Mouse (Mus musculus) hindbrain, embryonic 16.5 days (tissue): ENCODE data around the gene Jakmip3. TPM values are rescaled to one million over a fixed set of nuclear protein-coding genes. Genes with fewer than 3 reads are reported as not detected.

Experiments used
- ATAC-seq: fragments of 200-750 bp; cut with Nextera tagmentation; 2 replicates; pipeline ENCODE4 v1.8.0; 2017; ENCODE audit warnings: moderate TSS enrichment, moderate library complexity
- H3K27ac ChIP-seq: fragments of 300-500 bp; sonication (generic); 2 replicates; pipeline ENCODE4 v1.5.1; 2014; ENCODE audit warnings: low read depth, mild to moderate bottlenecking, control low read depth, low read length, moderate library complexity
- H3K27me3 ChIP-seq: fragments of 300-500 bp; sonication (generic); replicated peaks from 2 replicates; pipeline ENCODE4 v1.6.1; 2014; ENCODE audit warnings: low read length; ENCODE audit not compliant: control insufficient read depth, insufficient read depth
- H3K36me3 ChIP-seq: fragments of 300-500 bp; sonication (generic); 2 replicates; pipeline ENCODE4 v1.6.1; 2014; ENCODE audit warnings: mild to moderate bottlenecking, low read length, moderate library complexity, mixed read lengths; ENCODE audit not compliant: control insufficient read depth, insufficient read depth
- H3K4me1 ChIP-seq: fragments of 300-500 bp; sonication (generic); 2 replicates; pipeline ENCODE4 v1.6.1; 2014; ENCODE audit warnings: low read depth, low read length; ENCODE audit not compliant: control insufficient read depth, insufficient read depth
- H3K4me2 ChIP-seq: fragments of 300-500 bp; sonication (generic); 2 replicates; pipeline ENCODE4 v1.6.1; 2014; ENCODE audit warnings: mild to moderate bottlenecking, low read length, control low read depth, moderate library complexity
- H3K4me3 ChIP-seq: fragments of 300-500 bp; sonication (generic); 2 replicates; pipeline ENCODE4 v1.5.1; 2014; ENCODE audit warnings: mild to moderate bottlenecking, low read length, control low read depth, moderate library complexity
- H3K9ac ChIP-seq: fragments of 300-500 bp; sonication (generic); 2 replicates; pipeline ENCODE4 v1.6.1; 2014; ENCODE audit warnings: low read depth, mild to moderate bottlenecking, control low read depth, low read length, moderate library complexity
- H3K9me3 ChIP-seq: fragments of 300-500 bp; sonication (generic); 2 replicates; pipeline ENCODE4 v1.6.1; 2014; ENCODE audit warnings: mild to moderate bottlenecking, low read length, moderate library complexity; ENCODE audit not compliant: control insufficient read depth
- WGBS: fragments of 180-500 bp; shearing (Covaris S2); extraction: QIAGEN DNeasy Blood & Tissue Kit; methylation state at CpG from one replicate; pipeline ENCODE4 v1.1.7; 2014; 5-methylcytosine and 5-hydroxymethylcytosine counted together
- polyA plus RNA-seq: library from polyadenylated mRNA; unstranded; fragments of >200 nt; fragmentation: Nextera tagmentation; extraction: Ambion mirVana; gene quantifications from 2 replicates; pipeline ENCODE4 v1.2.1, GENCODE M21; 2015

The Jakmip3 gene
- polyA plus RNA-seq, 1 experiment from 2014 or later, result 12.5 TPM

DNA sequence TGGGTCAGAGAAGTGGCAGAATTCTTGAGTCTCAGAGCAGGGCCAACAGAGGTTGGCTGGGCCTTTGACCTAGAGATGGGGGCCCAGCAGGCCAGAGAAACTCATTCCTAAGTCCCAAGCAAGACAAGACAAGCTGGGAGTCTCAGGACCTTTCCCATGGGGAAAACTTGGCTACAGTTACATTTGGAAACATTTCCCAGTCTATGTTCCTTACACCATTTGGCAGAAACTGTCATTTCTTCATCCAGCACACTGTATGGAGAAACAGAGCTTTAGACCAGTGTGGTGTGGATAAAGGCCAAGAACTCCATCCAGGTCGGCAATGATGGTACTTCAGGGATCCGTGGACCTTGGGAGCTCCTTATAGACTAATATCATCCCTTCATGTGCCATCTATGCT, 71.1 kb downstream of the Jakmip3 start:
- WGBS, result 91% methylated on average over 2 of the region's 2 CpGs
- Histone ChIP-seq H3K4me3 (no peak overlapping the region), H3K36me3 (peaks cover 2% of the 10 kb centered on the region; the same call in 1 of the 2 replicates), H3K27ac (no peak overlapping the region), H3K9ac (no peak overlapping the region), H3K27me3 (no peaks in the 10 kb centered on the region), H3K4me2 (no peak overlapping the region), H3K9me3 (no peaks in the 10 kb centered on the region), H3K4me1 (no peaks in the 10 kb centered on the region; the same call in 1 of the 2 replicates)
- ATAC-seq, result no peak

DNA sequence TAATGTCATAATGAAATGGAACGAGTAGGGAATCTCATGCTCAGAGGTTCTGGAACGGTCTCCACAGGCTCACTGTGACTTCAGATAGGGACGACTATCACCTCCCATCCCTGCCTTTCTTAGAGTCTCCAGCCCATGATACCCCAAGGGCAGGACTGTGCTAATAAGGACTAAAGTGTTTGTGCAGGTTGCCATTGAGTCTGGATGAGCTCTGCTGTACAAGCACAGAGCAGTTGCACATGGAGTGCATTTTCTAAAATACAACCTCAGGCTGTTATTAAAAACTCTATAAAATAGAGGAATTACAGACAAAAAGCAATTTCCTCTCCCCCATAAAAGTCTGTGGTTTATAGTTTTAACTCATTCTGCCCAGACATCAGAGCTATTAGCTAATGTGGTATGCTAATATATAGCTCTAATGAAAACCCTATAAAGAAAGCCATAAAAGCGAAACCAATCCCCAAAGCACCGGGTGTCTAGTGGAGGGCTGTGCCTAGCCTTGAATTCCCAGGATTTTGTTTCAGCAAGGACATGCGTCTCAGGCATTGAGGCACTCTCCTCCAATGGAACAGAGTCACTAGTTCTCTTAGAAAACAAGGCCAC, 72.3 kb downstream of the Jakmip3 start:
- ATAC-seq, result no peak
- 65% methylated on average over 6 of the region's 6 CpGs for WGBS
- Histone ChIP-seq H3K9ac (no peak overlapping the region), H3K4me3 (no peak overlapping the region), H3K27ac (no peak overlapping the region), H3K4me1 (peaks cover 6% of the 10 kb centered on the region), H3K36me3 (peaks cover under 1% of the 10 kb centered on the region; the same call in 1 of the 2 replicates), H3K27me3 (no peaks in the 10 kb centered on the region), H3K9me3 (no peaks in the 10 kb centered on the region), H3K4me2 (no peak overlapping the region)

DNA sequence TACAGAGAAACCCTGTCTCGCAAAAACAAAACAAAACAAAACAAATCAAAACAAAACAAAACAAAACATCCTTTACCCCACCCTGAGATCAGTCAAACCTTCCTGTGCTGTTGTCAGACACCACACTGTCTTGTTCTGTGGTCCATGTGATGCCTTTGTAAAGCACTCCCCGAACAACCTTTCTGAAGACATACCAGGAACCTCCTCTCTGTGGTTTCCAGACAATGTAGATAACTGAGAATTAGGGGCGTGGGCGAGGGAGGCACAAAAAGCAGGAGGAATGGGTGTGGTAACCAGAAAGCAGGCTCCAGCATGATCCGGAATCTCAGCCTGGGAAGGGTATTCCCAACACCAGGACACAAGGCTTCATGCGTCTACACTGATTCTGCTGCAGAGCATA, 74.6 kb downstream of the Jakmip3 start:
- Histone ChIP-seq H3K4me3 (no peak overlapping the region), H3K4me2 (no peak overlapping the region), H3K4me1 (peaks cover 6% of the 10 kb centered on the region), H3K9ac (no peak overlapping the region), H3K36me3 (0 out of 2 replicates have a peak, but pooled peaks cover under 1% of the 10 kb centered on the region), H3K27me3 (no peaks in the 10 kb centered on the region), H3K9me3 (no peaks in the 10 kb centered on the region), H3K27ac (no peak overlapping the region)
- 76% methylated on average over 6 of the region's 6 CpGs for WGBS
- no peak for ATAC-seq

DNA sequence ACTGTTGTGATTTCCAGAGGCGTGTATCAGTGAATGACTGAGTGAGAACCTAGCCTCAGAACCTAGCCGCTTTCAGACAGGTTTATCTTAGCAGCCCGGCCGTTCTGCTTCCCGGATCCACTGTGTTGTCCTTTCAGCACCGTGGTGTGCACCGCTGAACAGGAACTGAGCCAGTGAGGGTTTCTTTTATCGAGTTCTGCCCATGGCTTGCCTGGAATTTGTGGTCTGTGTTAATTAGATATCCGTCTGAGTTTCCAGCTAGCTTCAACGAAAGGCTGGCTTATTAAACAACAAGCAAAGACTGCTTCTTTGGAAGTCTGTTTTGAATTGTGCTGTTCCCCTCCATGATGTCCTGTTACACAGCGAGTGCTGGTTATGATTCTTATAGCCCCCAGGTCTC, 75.8 kb downstream of the Jakmip3 start:
- Histone ChIP-seq H3K27ac (no peak overlapping the region), H3K36me3 (0 out of 2 replicates have a peak, but pooled peaks cover 3% of the 10 kb centered on the region), H3K27me3 (no peaks in the 10 kb centered on the region), H3K4me2 (no peak overlapping the region), H3K4me3 (no peak overlapping the region), H3K9ac (no peak overlapping the region), H3K4me1 (peaks cover 6% of the 10 kb centered on the region), H3K9me3 (no peaks in the 10 kb centered on the region)
- WGBS, result 49% methylated on average over 11 of the region's 11 CpGs
- ATAC-seq, result no peak

DNA sequence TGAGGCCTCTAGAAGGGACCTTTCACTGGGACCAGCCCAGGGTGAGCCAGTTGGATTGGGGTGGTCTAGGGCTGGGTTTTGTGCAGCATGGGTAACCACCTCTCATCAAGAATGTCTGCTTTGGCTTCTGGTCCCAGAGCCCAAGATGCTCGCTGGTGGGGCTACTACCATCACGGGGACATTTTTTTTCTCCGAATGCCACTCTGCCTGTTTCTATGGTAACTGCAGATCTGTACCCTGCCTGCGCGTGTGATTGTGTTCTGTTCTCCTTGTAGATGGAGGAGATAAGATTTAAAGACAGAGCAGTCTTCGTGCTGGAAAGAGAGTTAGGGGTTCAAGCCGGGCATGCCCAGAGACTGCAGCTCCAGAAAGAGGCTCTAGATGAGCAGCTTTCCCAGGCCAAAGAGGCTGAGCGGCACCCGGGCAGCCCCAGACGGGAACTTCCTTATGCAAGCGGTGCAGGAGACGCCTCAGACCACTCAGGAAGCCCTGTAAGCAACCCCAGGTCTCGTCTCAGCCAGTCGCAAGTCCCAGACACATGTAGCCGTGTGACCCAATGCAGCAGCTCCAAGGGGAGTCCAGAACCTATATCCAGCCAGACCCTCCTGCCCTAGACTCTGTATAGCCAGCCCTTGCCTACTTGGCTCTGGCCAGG, 76.8 kb downstream of the Jakmip3 start:
- Histone ChIP-seq H3K36me3 (0 out of 2 replicates have a peak, but pooled peaks cover 3% of the 10 kb centered on the region), H3K4me1 (peaks cover 6% of the 10 kb centered on the region), H3K27me3 (no peaks in the 10 kb centered on the region), H3K9me3 (no peaks in the 10 kb centered on the region), H3K4me2 (no peak overlapping the region), H3K9ac (no peak overlapping the region), H3K4me3 (no peak overlapping the region), H3K27ac (no peak overlapping the region)
- peak; percentile 41; the same call in 1 of the 2 replicates for ATAC-seq
- 60% methylated on average over 15 of the region's 15 CpGs for WGBS

DNA sequence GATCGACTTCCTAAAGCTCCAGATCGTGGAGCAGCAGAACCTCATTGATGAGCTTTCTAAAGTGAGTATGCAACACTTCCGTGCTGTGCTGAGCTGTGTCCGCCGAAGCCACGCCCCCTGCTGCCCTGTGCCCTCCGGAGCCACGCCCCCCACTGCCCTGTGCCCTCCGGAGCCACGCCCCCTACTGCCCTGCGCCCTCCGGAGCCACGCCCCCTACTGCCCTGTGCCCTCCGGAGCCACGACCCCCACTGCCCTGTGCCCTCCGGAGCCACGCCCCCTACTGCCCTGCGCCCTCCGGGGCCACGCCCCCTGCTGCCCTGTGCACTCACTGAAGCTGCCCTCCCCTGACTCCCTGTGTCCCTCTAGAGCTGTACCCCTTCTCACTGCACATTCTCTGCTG, 80.4 kb downstream of the Jakmip3 start:
- Histone ChIP-seq H3K4me3 (no peak overlapping the region), H3K27me3 (no peaks in the 10 kb centered on the region), H3K4me1 (peaks cover 6% of the 10 kb centered on the region), H3K36me3 (0 out of 2 replicates have a peak, but pooled peaks cover 3% of the 10 kb centered on the region), H3K4me2 (no peak overlapping the region), H3K9me3 (no peaks in the 10 kb centered on the region), H3K9ac (no peak overlapping the region), H3K27ac (no peak overlapping the region)
- ATAC-seq, result no peak
- WGBS, result 9% methylated on average over 14 of the region's 20 CpGs

DNA sequence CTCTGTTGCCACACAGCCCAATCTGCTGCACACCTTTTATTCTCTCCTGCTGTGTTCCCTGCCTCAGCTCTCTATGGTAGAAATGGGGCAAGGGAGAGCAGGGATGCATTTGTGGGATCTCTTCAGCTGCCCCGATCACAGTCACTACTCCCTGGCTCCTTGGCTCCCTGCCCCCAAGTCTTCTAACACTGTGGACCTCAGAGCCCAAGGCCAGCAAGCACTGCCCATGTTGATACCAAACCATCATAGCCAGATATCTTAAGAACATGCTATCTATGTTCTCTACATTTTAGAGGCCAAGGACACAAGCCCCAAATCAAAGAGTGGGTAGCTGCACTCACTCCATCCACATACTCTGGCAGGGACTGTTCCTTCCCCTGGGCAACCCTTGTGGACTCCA, 80.8 kb downstream of the Jakmip3 start:
- Histone ChIP-seq H3K4me1 (peaks cover 6% of the 10 kb centered on the region), H3K9me3 (no peaks in the 10 kb centered on the region), H3K36me3 (0 out of 2 replicates have a peak, but pooled peaks cover 3% of the 10 kb centered on the region), H3K4me3 (no peak overlapping the region), H3K9ac (no peak overlapping the region), H3K27ac (no peak overlapping the region), H3K4me2 (no peak overlapping the region), H3K27me3 (no peaks in the 10 kb centered on the region)
- ATAC-seq, result no peak
- 68% methylated on average over 1 of the region's 1 CpGs for WGBS

DNA sequence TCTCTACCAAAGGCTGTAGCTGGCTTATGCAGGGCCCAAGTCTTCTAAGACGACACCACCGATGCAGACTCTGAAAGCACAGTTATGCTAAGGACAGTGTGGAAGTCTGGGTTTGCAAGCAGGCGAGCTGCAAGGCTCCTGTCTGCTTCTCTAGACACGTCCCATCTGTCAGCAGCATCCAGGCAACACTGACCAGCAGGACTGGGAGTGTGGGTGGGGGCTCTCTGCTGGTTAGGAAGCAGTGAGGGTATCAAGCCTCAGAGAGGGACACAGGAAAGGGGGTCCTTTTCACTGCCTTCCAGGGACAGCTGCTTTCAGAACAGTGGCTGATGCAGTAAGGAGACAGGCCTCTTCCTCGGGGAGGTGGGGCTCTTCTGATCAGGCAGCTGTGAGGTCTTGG, 86.6 kb downstream of the Jakmip3 start:
- 61% methylated on average over 5 of the region's 5 CpGs for WGBS
- ATAC-seq, result no peak

DNA sequence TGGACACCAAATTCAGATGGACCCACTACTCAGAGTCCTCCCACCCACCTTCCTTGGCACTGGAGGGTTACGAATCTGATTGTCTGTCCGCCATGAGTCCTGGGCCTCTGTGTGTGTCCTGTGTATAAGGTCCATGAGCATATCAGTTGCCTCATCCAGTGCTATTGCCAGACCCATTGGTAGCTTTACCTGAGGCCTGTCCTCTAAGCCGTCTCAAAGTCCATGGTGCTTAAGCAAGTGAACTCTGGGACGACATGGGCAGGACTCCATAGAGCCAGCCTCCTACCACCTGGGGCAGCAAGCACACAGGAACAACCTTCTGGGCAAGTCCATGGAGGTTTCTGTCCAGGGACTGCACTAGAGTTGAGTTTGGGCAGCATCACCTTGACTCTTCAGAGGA, 90.7 kb downstream of the Jakmip3 start:
- Histone ChIP-seq H3K36me3 (no peaks in the 10 kb centered on the region; the same call in 1 of the 2 replicates), H3K9ac (no peak overlapping the region), H3K27me3 (no peaks in the 10 kb centered on the region), H3K27ac (no peak overlapping the region), H3K9me3 (no peaks in the 10 kb centered on the region), H3K4me3 (no peak overlapping the region), H3K4me1 (no peaks in the 10 kb centered on the region), H3K4me2 (no peak overlapping the region)
- 95% methylated on average over 4 of the region's 4 CpGs for WGBS
- no peak for ATAC-seq

More for the DNA sequence above, 86.6 kb downstream of the Jakmip3 start:
- H3K4me3 ChIP-seq, result no peak overlapping the region
- no peaks in the 10 kb centered on the region for H3K9me3 ChIP-seq
- H3K27ac ChIP-seq, result no peak overlapping the region
- no peaks in the 10 kb centered on the region; the same call in 1 of the 2 replicates for H3K36me3 ChIP-seq
- no peak overlapping the region for H3K9ac ChIP-seq
- H3K27me3 ChIP-seq, result no peaks in the 10 kb centered on the region
- no peaks in the 10 kb centered on the region for H3K4me1 ChIP-seq
- H3K4me2 ChIP-seq, result no peak overlapping the region
